Mouse (Mus musculus) MEL (cell line): ENCODE measurements around the gene Ltn1. TPM values are rescaled to one million over a fixed set of nuclear protein-coding genes. Genes with fewer than 3 reads are reported as not detected.

Experiments
- DNase-seq: peaks from one replicate; pipeline ENCODE4 v3.0.0; 2011; ENCODE audit warnings: low read depth, low spot score
- H3K27ac ChIP-seq: 2 replicates; pipeline ENCODE4 v1.5.1; 2012; ENCODE audit warnings: low read depth, mild to moderate bottlenecking, control low read depth, low read length, moderate library complexity; ENCODE audit not compliant: control insufficient read depth
- H3K27me3 ChIP-seq, 2 experiments: fragments of 150-350 bp in 1 of 2; sonication (generic) in 1 of 2; 2 replicates each; pipeline ENCODE4 v1.6.1; 2012; ENCODE audit warnings: low read length in 2 of 2, mild to moderate bottlenecking in 2 of 2, improper control_type of control experiment in 1 of 2, moderate library complexity in 1 of 2; ENCODE audit not compliant: insufficient read depth in 2 of 2, control insufficient read depth in 1 of 2
- H3K36me3 ChIP-seq, 2 experiments: 2 replicates each; pipeline ENCODE4 v1.6.1; 2012 to 2014; ENCODE audit warnings: low read length in 2 of 2, improper control_type of control experiment in 1 of 2, inconsistent platforms in 1 of 2, mild to moderate bottlenecking in 1 of 2; ENCODE audit not compliant: insufficient read depth in 2 of 2, control insufficient read depth in 1 of 2
- H3K4me1 ChIP-seq, 2 experiments: fragments of 150-350 bp in 1 of 2; sonication (generic) in 1 of 2; 2 replicates each; pipeline ENCODE4 v1.6.1; 2012; ENCODE audit warnings: low read length in 2 of 2, improper control_type of control experiment in 1 of 2, mild to moderate bottlenecking in 1 of 2; ENCODE audit not compliant: insufficient read depth in 2 of 2, control insufficient read depth in 1 of 2
- H3K4me3 ChIP-seq, 2 experiments: fragments of 150-350 bp in 1 of 2; sonication (generic) in 1 of 2; 2 replicates each; pipeline ENCODE4 v1.5.1; 2012; ENCODE audit warnings: low read depth in 2 of 2, low read length in 2 of 2, mild to moderate bottlenecking in 2 of 2, moderate library complexity in 2 of 2, control low read depth in 1 of 2, improper control_type of control experiment in 1 of 2; ENCODE audit not compliant: control insufficient read depth in 1 of 2, insufficient read depth in 1 of 2
- H3K79me2 ChIP-seq: 2 replicates; pipeline ENCODE4 v1.6.1; 2012; ENCODE audit warnings: mild to moderate bottlenecking, low read length, moderate library complexity; ENCODE audit not compliant: control insufficient read depth, poor library complexity, insufficient read depth
- H3K9ac ChIP-seq: 2 replicates; pipeline ENCODE4 v1.6.1; 2012; ENCODE audit warnings: low read depth, mild to moderate bottlenecking, control low read depth, low read length, moderate library complexity; ENCODE audit not compliant: control insufficient read depth, poor library complexity, severe bottlenecking
- H3K9me3 ChIP-seq: fragments of 150-350 bp; sonication (generic); replicated peaks from 2 replicates; pipeline ENCODE4 v1.6.1; 2012; ENCODE audit warnings: mild to moderate bottlenecking, low read length, improper control_type of control experiment, moderate library complexity; ENCODE audit not compliant: insufficient read depth
- BHLHE40 ChIP-seq: IDR thresholded peaks from 2 replicates; pipeline ENCODE4 v1.6.1; 2012; ENCODE audit warnings: low read depth, mild to moderate bottlenecking, inconsistent platforms, low read length, improper control_type of control experiment, borderline replicate concordance
- CHD1 ChIP-seq: IDR thresholded peaks from 2 replicates; pipeline ENCODE4 v1.6.1; 2012; ENCODE audit warnings: low read depth, mild to moderate bottlenecking, inconsistent platforms, low read length, improper control_type of control experiment
- CTCF ChIP-seq, 3 experiments: IDR thresholded peaks in 2 of 3; conservative IDR thresholded peaks in 1 of 3; 2 replicates each; pipeline ENCODE4 v1.5.1; 2011 to 2012; ENCODE audit warnings: low read length in 3 of 3, low read depth in 2 of 3, mild to moderate bottlenecking in 2 of 3, improper control_type of control experiment in 1 of 3, inconsistent platforms in 1 of 3, mixed read lengths in 1 of 3, moderate library complexity in 1 of 3; ENCODE audit not compliant: control insufficient read depth in 1 of 3, insufficient read depth in 1 of 3, poor library complexity in 1 of 3, severe bottlenecking in 1 of 3
- E2F4 ChIP-seq: IDR thresholded peaks from 2 replicates; pipeline ENCODE4 v1.6.1; 2011; ENCODE audit warnings: low read depth, low read length, improper control_type of control experiment, borderline replicate concordance
- ELF1 ChIP-seq: IDR thresholded peaks from 2 replicates; pipeline ENCODE4 v1.6.1; 2014; ENCODE audit warnings: low read depth, mild to moderate bottlenecking, inconsistent platforms, low read length, improper control_type of control experiment, moderate library complexity
- EP300 ChIP-seq, 2 experiments: IDR thresholded peaks; 2 replicates each; pipeline ENCODE4 v1.6.1; 2011; ENCODE audit warnings: improper control_type of control experiment in 2 of 2, low read length in 2 of 2, low read depth in 1 of 2, mild to moderate bottlenecking in 1 of 2
- GABPA ChIP-seq: IDR thresholded peaks from 2 replicates; pipeline ENCODE4 v1.6.1; 2012; ENCODE audit warnings: low read depth, mild to moderate bottlenecking, inconsistent platforms, low read length, improper control_type of control experiment, moderate library complexity
- HCFC1 ChIP-seq: IDR thresholded peaks from 2 replicates; pipeline ENCODE4 v1.6.1; 2012; ENCODE audit warnings: low read depth, mild to moderate bottlenecking, inconsistent platforms, low read length, improper control_type of control experiment, moderate library complexity
- JUND ChIP-seq: IDR thresholded peaks from 2 replicates; pipeline ENCODE4 v1.6.1; 2011; ENCODE audit warnings: low read depth, mild to moderate bottlenecking, improper control_type of control experiment, low read length
- MAX ChIP-seq: IDR thresholded peaks from 2 replicates; pipeline ENCODE4 v1.6.1; 2011; ENCODE audit warnings: low read length, improper control_type of control experiment
- MAZ ChIP-seq: IDR thresholded peaks from 2 replicates; pipeline ENCODE4 v1.6.1; 2012; ENCODE audit warnings: low read depth, mild to moderate bottlenecking, inconsistent platforms, low read length, improper control_type of control experiment
- MEF2A ChIP-seq: IDR thresholded peaks from 2 replicates; pipeline ENCODE4 v1.6.1; 2014; ENCODE audit warnings: low read depth, mild to moderate bottlenecking, inconsistent platforms, low read length, improper control_type of control experiment; ENCODE audit not compliant: poor library complexity, insufficient replicate concordance, severe bottlenecking; ENCODE audit errors: extremely low read depth
- MYB ChIP-seq: IDR thresholded peaks from 2 replicates; pipeline ENCODE4 v1.6.1; 2011; ENCODE audit warnings: mild to moderate bottlenecking, low read depth, low read length, improper control_type of control experiment
- MYC ChIP-seq: IDR thresholded peaks from 2 replicates; pipeline ENCODE4 v1.6.1; 2011; ENCODE audit warnings: low read depth, mild to moderate bottlenecking, low read length, improper control_type of control experiment, moderate library complexity
- NELFE ChIP-seq: IDR thresholded peaks from 2 replicates; pipeline ENCODE4 v1.6.1; 2011; ENCODE audit warnings: low read depth, low read length, improper control_type of control experiment
- NRF1 ChIP-seq: IDR thresholded peaks from 2 replicates; pipeline ENCODE4 v1.6.1; 2014; ENCODE audit warnings: low read depth, mild to moderate bottlenecking, inconsistent platforms, low read length, improper control_type of control experiment, moderate library complexity; ENCODE audit not compliant: poor library complexity, insufficient read depth, severe bottlenecking
- POLR2A ChIP-seq, 2 experiments: IDR thresholded peaks; 2 replicates each; pipeline ENCODE4 v1.6.1; 2011 to 2012; ENCODE audit warnings: low read length in 2 of 2, mild to moderate bottlenecking in 2 of 2, control low read depth in 1 of 2, improper control_type of control experiment in 1 of 2, low read depth in 1 of 2, moderate library complexity in 1 of 2; ENCODE audit not compliant: control insufficient read depth in 1 of 2, insufficient read depth in 1 of 2, poor library complexity in 1 of 2
- POLR2AphosphoS2 ChIP-seq: IDR thresholded peaks from 2 replicates; pipeline ENCODE4 v1.6.1; 2011; ENCODE audit warnings: low read length, improper control_type of control experiment
- POLR2AphosphoS5 ChIP-seq: IDR thresholded peaks from 2 replicates; pipeline ENCODE4 v1.6.1; 2012; ENCODE audit warnings: low read depth, borderline replicate concordance, mild to moderate bottlenecking, inconsistent platforms, low read length, moderate library complexity, mixed read lengths
- RCOR1 ChIP-seq: IDR thresholded peaks from 2 replicates; pipeline ENCODE4 v1.6.1; 2012; ENCODE audit warnings: low read depth, mild to moderate bottlenecking, inconsistent platforms, low read length, improper control_type of control experiment
- SIN3A ChIP-seq: IDR thresholded peaks from 2 replicates; pipeline ENCODE4 v1.6.1; 2012; ENCODE audit warnings: low read length, improper control_type of control experiment, inconsistent platforms
- TCF12 ChIP-seq: IDR thresholded peaks from 2 replicates; pipeline ENCODE4 v1.6.1; 2014; ENCODE audit warnings: low read depth, mild to moderate bottlenecking, inconsistent platforms, low read length, improper control_type of control experiment, moderate library complexity
- UBTF ChIP-seq: IDR thresholded peaks from 2 replicates; pipeline ENCODE4 v1.6.1; 2012; ENCODE audit warnings: low read depth, mild to moderate bottlenecking, inconsistent platforms, low read length, improper control_type of control experiment, moderate library complexity, borderline replicate concordance; ENCODE audit not compliant: insufficient read depth
- USF1 ChIP-seq: IDR thresholded peaks from 2 replicates; pipeline ENCODE4 v1.6.1; 2014; ENCODE audit warnings: low read depth, mild to moderate bottlenecking, inconsistent platforms, low read length, improper control_type of control experiment, moderate library complexity
- USF2 ChIP-seq, 2 experiments: IDR thresholded peaks; 2 replicates each; pipeline ENCODE4 v1.6.1; 2011 to 2012; ENCODE audit warnings: improper control_type of control experiment in 2 of 2, low read length in 2 of 2, borderline replicate concordance in 1 of 2, inconsistent platforms in 1 of 2, low read depth in 1 of 2, mild to moderate bottlenecking in 1 of 2; ENCODE audit not compliant: insufficient read depth in 1 of 2
- ZC3H11A ChIP-seq: IDR thresholded peaks from 2 replicates; pipeline ENCODE4 v1.6.1; 2012; ENCODE audit warnings: low read depth, mild to moderate bottlenecking, inconsistent platforms, low read length, improper control_type of control experiment
- ZKSCAN1 ChIP-seq: IDR thresholded peaks from 2 replicates; pipeline ENCODE4 v1.6.1; 2012; ENCODE audit warnings: low read depth, mild to moderate bottlenecking, inconsistent platforms, low read length, improper control_type of control experiment, moderate library complexity
- ZMIZ1 ChIP-seq: IDR thresholded peaks from 2 replicates; pipeline ENCODE4 v1.6.1; 2012; ENCODE audit warnings: low read depth, mild to moderate bottlenecking, inconsistent platforms, low read length, improper control_type of control experiment, moderate library complexity
- ZNF384 ChIP-seq: IDR thresholded peaks from 2 replicates; pipeline ENCODE4 v1.6.1; 2012; ENCODE audit warnings: low read depth, mild to moderate bottlenecking, inconsistent platforms, low read length, improper control_type of control experiment
- polyA plus RNA-seq, 2 experiments: library from polyadenylated mRNA; stranded (reverse) in 1 of 2; unstranded in 1 of 2; fragments of >175 nt in 1 of 2; fragments of >200 nt in 1 of 2; gene quantifications; 2 replicates each; pipeline versions ENCODE4 v1.2.1 to v1.2.4; 2012; ENCODE audit warnings: low replicate concordance in 2 of 2, low read depth in 1 of 2; ENCODE audit not compliant: insufficient read length in 2 of 2, insufficient read depth in 1 of 2, missing spikeins in 1 of 2
- total RNA-seq: library from RNA; depleted of rRNA; stranded (reverse); fragments of 300-350 nt; gene quantifications from 2 replicates; pipeline ENCODE4 v1.2.3, GENCODE M21; 2012

Ltn1 gene
- total and polyA plus RNA-seq, 3 experiments: 16.0 to 55.9 (median 22.3) TPM

DNA sequence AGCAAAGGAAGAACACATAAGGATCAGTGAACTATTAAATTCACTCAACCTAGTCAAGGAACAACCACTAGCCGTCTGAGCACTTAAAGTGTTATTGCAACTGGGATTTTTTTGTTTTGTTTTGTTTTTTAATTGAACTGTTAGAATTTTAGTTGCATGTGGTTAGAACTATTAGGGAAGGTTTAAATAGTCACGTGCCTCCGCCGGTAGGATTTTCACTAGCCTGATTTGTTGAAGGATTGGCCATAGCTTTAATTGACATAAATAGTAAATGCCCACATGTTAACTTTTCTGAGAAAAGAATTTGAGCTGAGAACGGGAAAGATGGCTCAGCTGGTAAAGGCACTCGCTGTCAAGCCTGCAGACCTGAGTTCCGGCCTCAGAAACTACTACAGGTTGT is 77.7 kb downstream of the Ltn1 start:
- Histone ChIP-seq H3K79me2 (peaks cover 2% of the 10 kb centered on the region; the same call in 1 of the 2 replicates), H3K4me3 (peak overlapping the region; percentile 89 to 96), H3K27me3 (no peaks in the 10 kb centered on the region), H3K4me1 (no peaks in the 10 kb centered on the region)
- no peak for DNase-seq
- no peak for TF ChIP-seq NELFE
- TF ChIP-seq MYB: no peak
- no peak for TF ChIP-seq E2F4
- TF ChIP-seq RCOR1: no peak
- no peak for TF ChIP-seq POLR2AphosphoS5
- TF ChIP-seq UBTF: no peak
- TF ChIP-seq USF1: peak; percentile 79
- TF ChIP-seq POLR2A (IDR thresholded peaks at IDR 0.05; ENCODE audit: control insufficient read depth in 1 of 2, insufficient read depth in 1 of 2, low read depth in 1 of 2, low read length in 2 of 2, poor library complexity in 1 of 2): no peak
- TF ChIP-seq GABPA: no peak
- 0 out of 4 replicates have a peak, but pooled peaks of 1 of the 2 experiments have one; percentile 34 for TF ChIP-seq USF2 (IDR thresholded peaks at IDR 0.05; ENCODE audit: borderline replicate concordance in 1 of 2, insufficient read depth in 1 of 2, low read depth in 1 of 2, low read length in 2 of 2)
- no peak for TF ChIP-seq ZMIZ1
- no peak for TF ChIP-seq HCFC1
- no peak for TF ChIP-seq MAZ
- no peak for TF ChIP-seq ZKSCAN1
- no peak for TF ChIP-seq CTCF (IDR thresholded peaks at IDR 0.05 in 2 of 3, conservative IDR thresholded peaks at IDR 0.05 in 1 of 3; ENCODE audit: control insufficient read depth in 1 of 3, insufficient read depth in 1 of 3, low read depth in 2 of 3, low read length in 3 of 3, poor library complexity in 1 of 3, severe bottlenecking in 1 of 3)
- TF ChIP-seq TCF12: no peak
- TF ChIP-seq BHLHE40: peak; percentile 46; the same call in 1 of the 2 replicates
- TF ChIP-seq CHD1: no peak
- TF ChIP-seq MAX: no peak
- TF ChIP-seq, all 39 proteins: peak for 3
- Histone ChIP-seq H3K9ac (peak overlapping the region; percentile 57), H3K9me3 (no peaks in the 10 kb centered on the region), H3K27ac (no peak overlapping the region), H3K36me3 (peaks cover 0 to 10% of the 10 kb centered on the region in 2 experiments; a peak in 3 of 4 replicates)

DNA sequence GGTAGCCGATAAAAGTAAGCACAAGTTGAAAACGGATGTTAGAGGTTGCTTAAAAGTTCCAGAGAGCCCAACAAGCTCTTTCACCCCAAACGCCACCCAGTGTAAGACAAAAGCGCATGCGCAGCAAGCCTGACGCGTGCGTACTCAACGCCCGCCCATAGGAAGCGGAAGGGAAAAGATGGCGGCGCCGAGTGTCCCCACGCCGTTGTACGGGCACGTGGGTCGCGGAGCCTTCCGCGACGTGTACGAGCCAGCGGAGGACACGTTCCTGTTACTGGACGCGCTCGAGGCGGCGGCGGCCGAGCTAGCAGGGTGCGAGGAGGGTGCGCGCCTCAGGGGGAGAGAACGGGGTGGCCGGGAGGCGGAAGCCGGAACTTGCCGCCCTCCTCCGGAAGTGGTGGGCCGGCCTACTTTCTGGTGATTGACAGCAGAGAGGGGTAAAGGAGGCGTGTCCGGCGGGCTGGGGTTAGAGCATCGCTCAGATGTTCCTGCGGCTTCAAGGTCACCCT is 78.3 kb downstream of the Ltn1 start, which contains the start of gene N6amt1:
Gene N6amt1 (plus strand): TSS at position 111 of the 509 bp plus-strand sequence.
- Histone ChIP-seq H3K36me3 (peaks cover 0 to 10% of the 10 kb centered on the region in 2 experiments; a peak in 3 of 4 replicates), H3K9me3 (no peaks in the 10 kb centered on the region), H3K9ac (peak within 1 kb of the TSS; percentile 99), H3K4me3 (peak within 1 kb of the TSS; percentile 89 to 96), H3K4me1 (no peaks in the 10 kb centered on the region), H3K27ac (peak within 1 kb of the TSS; percentile 99), H3K79me2 (peaks cover 2% of the 10 kb centered on the region; the same call in 1 of the 2 replicates), H3K27me3 (no peaks in the 10 kb centered on the region)
- DNase-seq: peak; percentile 96
- no peak for TF ChIP-seq POLR2AphosphoS5
- TF ChIP-seq EP300 (IDR thresholded peaks at IDR 0.05; ENCODE audit: low read depth in 1 of 2, low read length in 2 of 2): no peak
- TF ChIP-seq ZNF384: no peak
- peak; percentile 83 for TF ChIP-seq SIN3A
- no peak for TF ChIP-seq MYB
- TF ChIP-seq JUND: no peak
- TF ChIP-seq ZC3H11A: no peak
- TF ChIP-seq MAX: peak; percentile 95
- peak; percentile 85 for TF ChIP-seq POLR2AphosphoS2
- TF ChIP-seq NRF1: peak; percentile 92
- no peak for TF ChIP-seq UBTF
- peak; percentile 92 for TF ChIP-seq ELF1
- no peak for TF ChIP-seq USF2 (IDR thresholded peaks at IDR 0.05; ENCODE audit: borderline replicate concordance in 1 of 2, insufficient read depth in 1 of 2, low read depth in 1 of 2, low read length in 2 of 2)
- TF ChIP-seq ZMIZ1: peak; percentile 81
- no peak for TF ChIP-seq MEF2A
- peak; percentile 98 for TF ChIP-seq MYC
- no peak for TF ChIP-seq CHD1
